In the genomic region with DNA sequence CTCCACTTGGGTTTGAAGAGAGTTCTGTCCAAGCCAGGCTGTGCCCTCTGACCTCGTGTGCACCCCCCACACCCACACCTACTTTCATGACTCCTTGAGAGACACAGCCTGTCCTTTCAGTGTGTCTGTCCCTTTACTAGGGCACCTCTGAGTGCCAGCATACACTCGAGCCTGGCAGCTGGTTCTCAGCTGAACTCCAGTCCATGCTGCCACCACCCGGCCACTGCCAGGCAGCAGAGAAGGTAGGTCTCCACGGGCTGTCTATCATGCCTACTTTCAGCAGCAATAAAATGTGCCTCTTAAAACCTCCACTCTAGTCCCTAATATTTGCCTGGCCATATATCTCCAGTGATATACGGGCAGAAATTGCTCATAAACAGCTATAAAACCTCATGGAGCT, we compare ENCODE assay signal across 10 mouse cellular contexts. TPM values are rescaled to one million over a fixed set of nuclear protein-coding genes. Genes with fewer than 3 reads are reported as not detected.
A peak's percentile ranks its signal among the peaks of the same experiment; 100 is the strongest.
DNase-seq lines count a peak whose midpoint lies in the region; ATAC-seq and TF ChIP-seq lines count a peak whose summit lies in the region.
"Had no signal": no experiment of that assay in that cellular context is flagged by ENCODE, and none has a peak within 500 bp of the region (broad histone marks: within the 10 kb centered on the region; RNA-seq: fewer than 3 reads in every experiment).

No protein-coding gene starts in this region.

- no peak overlapping the region for H3K9ac ChIP-seq in forebrain, postnatal 0 days
- H3K9ac ChIP-seq in forebrain, embryonic 12.5 days: no peak overlapping the region
- H3K9ac ChIP-seq in neural tube, embryonic 12.5 days: no peak overlapping the region
- H3K9ac ChIP-seq: stomach, embryonic 15.5 days had no signal

- no peaks in the 10 kb centered on the region for H3K36me3 ChIP-seq in forebrain, postnatal 0 days (ENCODE audit: insufficient read depth)
- H3K36me3 ChIP-seq in forebrain, embryonic 12.5 days (replicated peaks): no peaks in the 10 kb centered on the region
- no peaks in the 10 kb centered on the region; the same call in 1 of the 2 replicates for H3K36me3 ChIP-seq in neural tube, embryonic 12.5 days
- H3K36me3 ChIP-seq: stomach, embryonic 15.5 days had no signal

- no peak overlapping the region for H3K4me3 ChIP-seq in forebrain, postnatal 0 days (ENCODE audit: low read depth, low read length)
- no peak overlapping the region for H3K4me3 ChIP-seq in forebrain, embryonic 12.5 days (replicated peaks)
- no peak overlapping the region for H3K4me3 ChIP-seq in neural tube, embryonic 12.5 days
- H3K4me3 ChIP-seq: stomach, embryonic 15.5 days had no signal

- H3K27me3 ChIP-seq in forebrain, postnatal 0 days (ENCODE audit: insufficient read depth, low read length): peaks cover 11% of the 10 kb centered on the region; the same call in 1 of the 2 replicates
- H3K27me3 ChIP-seq in forebrain, embryonic 12.5 days: peaks cover 90% of the 10 kb centered on the region
- H3K27me3 ChIP-seq in neural tube, embryonic 12.5 days (replicated peaks): 0 out of 2 replicates have a peak, but pooled peaks cover 2% of the 10 kb centered on the region

- no peak for ATAC-seq in forebrain, postnatal 0 days
- ATAC-seq in forebrain, embryonic 12.5 days (ENCODE audit: low FRiP score): no peak
- ATAC-seq in neural tube, embryonic 12.5 days (ENCODE audit: low FRiP score, low read depth): peak; percentile 15; the same call in 1 of the 2 replicates

- WGBS in forebrain, postnatal 0 days: 55% methylated on average over 5 of the region's 5 CpGs
- 57% methylated on average over 5 of the region's 5 CpGs for WGBS in forebrain, embryonic 12.5 days
- WGBS in neural tube, embryonic 12.5 days: 29% methylated on average over 5 of the region's 5 CpGs

- H3K4me1 ChIP-seq in forebrain, postnatal 0 days (ENCODE audit: insufficient read depth): no peaks in the 10 kb centered on the region
- peaks cover 11% of the 10 kb centered on the region; the same call in 1 of the 2 replicates for H3K4me1 ChIP-seq in forebrain, embryonic 12.5 days
- peaks cover 60% of the 10 kb centered on the region for H3K4me1 ChIP-seq in neural tube, embryonic 12.5 days

- no peak overlapping the region for H3K27ac ChIP-seq in forebrain, postnatal 0 days (ENCODE audit: low read depth, low read length)
- no peak overlapping the region for H3K27ac ChIP-seq in forebrain, embryonic 12.5 days
- H3K27ac ChIP-seq in neural tube, embryonic 12.5 days: 0 out of 2 replicates have a peak overlapping the region, but pooled peaks have one; percentile 13
- H3K27ac ChIP-seq: macrophage; stomach, embryonic 15.5 days had no signal

- DNase-seq in forebrain, postnatal 0 days: no peak
- DNase-seq in ovary, adult 18-20 months (ENCODE audit: low spot score): peak; percentile 39
- DNase-seq in ovary, postnatal 10 days (ENCODE audit: low spot score): no peak
- DNase-seq in gastrocnemius, postnatal 14 days: peak; percentile 77
- DNase-seq in right cerebral cortex, postnatal 25 days: no peak
- DNase-seq in thymus, postnatal 10 days (ENCODE audit: low spot score in 2 of 2): no peak

- intact Hi-C loops in gastrocnemius, postnatal 14 days (cut with DNase I; ENCODE audit: low total_unique reads): loop anchor here (5.0 kb wide), 2 partner anchors 104 to 134 kb away; a partner anchor contains a TSS

- H3K4me2 ChIP-seq in forebrain, postnatal 0 days (ENCODE audit: low read depth): no peak overlapping the region
- H3K4me2 ChIP-seq in forebrain, embryonic 12.5 days: no peak overlapping the region
- peak overlapping the region; percentile 31 for H3K4me2 ChIP-seq in neural tube, embryonic 12.5 days (replicated peaks)
- H3K4me2 ChIP-seq: stomach, embryonic 15.5 days had no signal

- H3K9me3 ChIP-seq in forebrain, postnatal 0 days (ENCODE audit: low read length): no peaks in the 10 kb centered on the region
- H3K9me3 ChIP-seq in forebrain, embryonic 12.5 days: no peaks in the 10 kb centered on the region
- H3K9me3 ChIP-seq in neural tube, embryonic 12.5 days: no peaks in the 10 kb centered on the region
- H3K9me3 ChIP-seq: stomach, embryonic 15.5 days had no signal

- peak; percentile 37 for TF ChIP-seq CTCF in forebrain, postnatal 0 days (IDR thresholded peaks at IDR 0.05; ENCODE audit: low read depth)

RNA-seq across cellular contexts. Expression of a gene that starts 45.5 kb away (rescaled TPM):
- total RNA-seq in forebrain, postnatal 0 days (2014; rRNA removed): 34.0 and 34.4 TPM in 2 replicates
- polyA plus RNA-seq in forebrain, postnatal 0 days (2015; fragmentation: Nextera tagmentation; extraction: Ambion mirVana): 14.6 and 18.5 TPM in 2 replicates
- polyA plus RNA-seq in forebrain, embryonic 12.5 days (2016; fragmentation: Nextera tagmentation; extraction: Ambion mirVana): 24.6 and 27.4 TPM in 2 replicates
- 10 to 100 TPM; 10.6 to 11.6 TPM for total RNA-seq in gastrocnemius, postnatal 14 days (2021)
- polyA plus RNA-seq in neural tube, embryonic 12.5 days (2016; fragmentation: Nextera tagmentation; extraction: Ambion mirVana): 66.6 and 68.0 TPM in 2 replicates

Comparison
In these comparisons a context has a peak if more than half of its experiments do, and no peak if none do; other contexts are left out.
1. DNase-seq: peak in ovary, adult 18-20 months (single experiment) and gastrocnemius, postnatal 14 days (single experiment); none in forebrain, postnatal 0 days (single experiment), ovary, postnatal 10 days (single experiment), right cerebral cortex, postnatal 25 days (single experiment) and thymus, postnatal 10 days (0 of 2).